Mouse (Mus musculus): Measurements from ENCODE around the gene Alkbh4. TPM values are rescaled to one million over a fixed set of nuclear protein-coding genes. Genes with fewer than 3 reads are reported as not detected.

Gene Alkbh4
- polyA plus RNA-seq (2014; fragmentation: Nextera tagmentation; extraction: Ambion mirVana): 9.5 and 9.9 TPM in 2 replicates

GRCm38 (mm10) chr5:136135571-136136291 is at the start of gene Alkbh4, which contains the start of gene Lrwd1:
Alkbh4 (plus strand) TSS chr5:136136146.
Lrwd1 (minus strand) TSS chr5:136136074.
- under 1% methylated on average over 60 of the region's 60 CpGs for WGBS
- peak; percentile 89 for ATAC-seq (ENCODE audit: insufficient number of reproducible peaks, insufficient read depth, low FRiP score, low read depth)
- Histone ChIP-seq H3K27ac (replicated peaks in 1 of 2; ENCODE audit: control insufficient read depth in 1 of 2, insufficient read depth in 1 of 2, low read depth in 2 of 2, low read length in 2 of 2) (peak within 1 kb of the TSS; percentile 33 to 64; a peak in 2 of 4 replicates), H3K27me3 (ENCODE audit: control insufficient read depth, insufficient read depth, low read length) (no peaks in the 10 kb centered on the region), H3K36me3 (ENCODE audit: control insufficient read depth, insufficient read depth, low read length) (peaks cover 49% of the 10 kb centered on the region), H3K9me3 (ENCODE audit: control insufficient read depth, low read length) (no peaks in the 10 kb centered on the region), H3K4me3 (ENCODE audit: control insufficient read depth in 1 of 2, insufficient read depth in 1 of 2, low read depth in 1 of 2, low read length in 2 of 2) (peak within 1 kb of the TSS; percentile 82 to 85), H3K4me2 (ENCODE audit: low read length) (peak within 1 kb of the TSS; percentile 78), H3K4me1 (ENCODE audit: control insufficient read depth in 2 of 2, insufficient read depth in 2 of 2, low read length in 2 of 2) (peaks cover 6 to 14% of the 10 kb centered on the region in 2 experiments), H3K9ac (ENCODE audit: low read length) (peak within 1 kb of the TSS; percentile 88)

- H3K4me1 ChIP-seq (ENCODE audit: control insufficient read depth in 2 of 2, insufficient read depth in 2 of 2, low read length in 2 of 2): peaks cover 5 to 7% of the 10 kb centered on the region in 2 experiments; a peak in 3 of 4 replicates
- WGBS: 79% methylated on average over 8 of the region's 8 CpGs
These were observed 49.7 kb upstream of the Alkbh4 start for GRCm38 (mm10) chr5:136086290-136086689.

GRCm38 (mm10) chr5:136088821-136089575 is 46.9 kb upstream of the Alkbh4 start:
- Histone ChIP-seq H3K9ac (ENCODE audit: low read length) (no peak overlapping the region), H3K27ac (replicated peaks in 1 of 2; ENCODE audit: control insufficient read depth in 1 of 2, insufficient read depth in 1 of 2, low read depth in 2 of 2, low read length in 2 of 2) (no peak overlapping the region), H3K4me2 (ENCODE audit: low read length) (no peak overlapping the region), H3K4me3 (ENCODE audit: control insufficient read depth in 1 of 2, insufficient read depth in 1 of 2, low read depth in 1 of 2, low read length in 2 of 2) (no peak overlapping the region), H3K36me3 (ENCODE audit: control insufficient read depth, insufficient read depth, low read length) (no peaks in the 10 kb centered on the region), H3K27me3 (ENCODE audit: control insufficient read depth, insufficient read depth, low read length) (peaks cover 20% of the 10 kb centered on the region), H3K4me1 (ENCODE audit: control insufficient read depth in 2 of 2, insufficient read depth in 2 of 2, low read length in 2 of 2) (peaks cover 2 to 3% of the 10 kb centered on the region in 2 experiments; a peak in 2 of 4 replicates), H3K9me3 (ENCODE audit: control insufficient read depth, low read length) (no peaks in the 10 kb centered on the region)
- no peak for ATAC-seq (ENCODE audit: insufficient number of reproducible peaks, insufficient read depth, low FRiP score, low read depth)
- WGBS: 16% methylated on average over 14 of the region's 14 CpGs

More at GRCm38 (mm10) chr5:136086290-136086689, 49.7 kb upstream of the Alkbh4 start:
- ATAC-seq (ENCODE audit: insufficient number of reproducible peaks, insufficient read depth, low FRiP score, low read depth): no peak
- Histone ChIP-seq H3K9ac (ENCODE audit: low read length) (no peak overlapping the region), H3K4me3 (ENCODE audit: control insufficient read depth in 1 of 2, insufficient read depth in 1 of 2, low read depth in 1 of 2, low read length in 2 of 2) (no peak overlapping the region), H3K27me3 (ENCODE audit: control insufficient read depth, insufficient read depth, low read length) (peaks cover 22% of the 10 kb centered on the region), H3K36me3 (ENCODE audit: control insufficient read depth, insufficient read depth, low read length) (no peaks in the 10 kb centered on the region), H3K4me2 (ENCODE audit: low read length) (no peak overlapping the region), H3K9me3 (ENCODE audit: control insufficient read depth, low read length) (no peaks in the 10 kb centered on the region), H3K27ac (replicated peaks in 1 of 2; ENCODE audit: control insufficient read depth in 1 of 2, insufficient read depth in 1 of 2, low read depth in 2 of 2, low read length in 2 of 2) (no peak overlapping the region)

GRCm38 (mm10) chr5:136091927-136092326 is 44.0 kb upstream of the Alkbh4 start:
- ATAC-seq (ENCODE audit: insufficient number of reproducible peaks, insufficient read depth, low FRiP score, low read depth): no peak
- H3K4me2 ChIP-seq (ENCODE audit: low read length): no peak overlapping the region
- no peaks in the 10 kb centered on the region for H3K9me3 ChIP-seq (ENCODE audit: control insufficient read depth, low read length)
- H3K4me3 ChIP-seq (ENCODE audit: control insufficient read depth in 1 of 2, insufficient read depth in 1 of 2, low read depth in 1 of 2, low read length in 2 of 2): no peak overlapping the region
- no peaks in the 10 kb centered on the region for H3K36me3 ChIP-seq (ENCODE audit: control insufficient read depth, insufficient read depth, low read length)
- no peak overlapping the region for H3K9ac ChIP-seq (ENCODE audit: low read length)
- no peaks in the 10 kb centered on the region; the same call in 1 of the 2 replicates for H3K27me3 ChIP-seq (ENCODE audit: control insufficient read depth, insufficient read depth, low read length)
- H3K4me1 ChIP-seq (ENCODE audit: control insufficient read depth in 2 of 2, insufficient read depth in 2 of 2, low read length in 2 of 2): no peaks in the 10 kb centered on the region
- no peak overlapping the region for H3K27ac ChIP-seq (replicated peaks in 1 of 2; ENCODE audit: control insufficient read depth in 1 of 2, insufficient read depth in 1 of 2, low read depth in 2 of 2, low read length in 2 of 2)
- 65% methylated on average over 5 of the region's 5 CpGs for WGBS

- Histone ChIP-seq H3K4me2 (ENCODE audit: low read length) (no peak overlapping the region), H3K9ac (ENCODE audit: low read length) (no peak overlapping the region), H3K36me3 (ENCODE audit: control insufficient read depth, insufficient read depth, low read length) (no peaks in the 10 kb centered on the region), H3K27me3 (ENCODE audit: control insufficient read depth, insufficient read depth, low read length) (no peaks in the 10 kb centered on the region), H3K4me3 (ENCODE audit: control insufficient read depth in 1 of 2, insufficient read depth in 1 of 2, low read depth in 1 of 2, low read length in 2 of 2) (no peak overlapping the region), H3K9me3 (ENCODE audit: control insufficient read depth, low read length) (no peaks in the 10 kb centered on the region), H3K4me1 (ENCODE audit: control insufficient read depth in 2 of 2, insufficient read depth in 2 of 2, low read length in 2 of 2) (no peaks in the 10 kb centered on the region), H3K27ac (replicated peaks in 1 of 2; ENCODE audit: control insufficient read depth in 1 of 2, insufficient read depth in 1 of 2, low read depth in 2 of 2, low read length in 2 of 2) (no peak overlapping the region)
- ATAC-seq (ENCODE audit: insufficient number of reproducible peaks, insufficient read depth, low FRiP score, low read depth): no peak
- WGBS: 55% methylated on average over 8 of the region's 8 CpGs
These were observed 41.5 kb upstream of the Alkbh4 start for GRCm38 (mm10) chr5:136094249-136095010.

GRCm38 (mm10) chr5:136095089-136095488 is 40.9 kb upstream of the Alkbh4 start:
- Histone ChIP-seq H3K4me1 (ENCODE audit: control insufficient read depth in 2 of 2, insufficient read depth in 2 of 2, low read length in 2 of 2) (no peaks in the 10 kb centered on the region), H3K4me3 (ENCODE audit: control insufficient read depth in 1 of 2, insufficient read depth in 1 of 2, low read depth in 1 of 2, low read length in 2 of 2) (no peak overlapping the region), H3K36me3 (ENCODE audit: control insufficient read depth, insufficient read depth, low read length) (no peaks in the 10 kb centered on the region), H3K9ac (ENCODE audit: low read length) (no peak overlapping the region), H3K27me3 (ENCODE audit: control insufficient read depth, insufficient read depth, low read length) (no peaks in the 10 kb centered on the region), H3K9me3 (ENCODE audit: control insufficient read depth, low read length) (no peaks in the 10 kb centered on the region), H3K27ac (replicated peaks in 1 of 2; ENCODE audit: control insufficient read depth in 1 of 2, insufficient read depth in 1 of 2, low read depth in 2 of 2, low read length in 2 of 2) (no peak overlapping the region), H3K4me2 (ENCODE audit: low read length) (no peak overlapping the region)
- no peak for ATAC-seq (ENCODE audit: insufficient number of reproducible peaks, insufficient read depth, low FRiP score, low read depth)
- WGBS: 57% methylated on average over 7 of the region's 7 CpGs

GRCm38 (mm10) chr5:136098536-136098935 is 37.4 kb upstream of the Alkbh4 start:
- WGBS: 79% methylated on average over 10 of the region's 10 CpGs
- Histone ChIP-seq H3K36me3 (ENCODE audit: control insufficient read depth, insufficient read depth, low read length) (no peaks in the 10 kb centered on the region), H3K27ac (replicated peaks in 1 of 2; ENCODE audit: control insufficient read depth in 1 of 2, insufficient read depth in 1 of 2, low read depth in 2 of 2, low read length in 2 of 2) (no peak overlapping the region), H3K27me3 (ENCODE audit: control insufficient read depth, insufficient read depth, low read length) (peaks cover 19% of the 10 kb centered on the region), H3K4me1 (ENCODE audit: control insufficient read depth in 2 of 2, insufficient read depth in 2 of 2, low read length in 2 of 2) (peaks cover 2 to 5% of the 10 kb centered on the region in 2 experiments; a peak in 2 of 4 replicates), H3K9ac (ENCODE audit: low read length) (no peak overlapping the region), H3K4me2 (ENCODE audit: low read length) (no peak overlapping the region), H3K9me3 (ENCODE audit: control insufficient read depth, low read length) (no peaks in the 10 kb centered on the region), H3K4me3 (ENCODE audit: control insufficient read depth in 1 of 2, insufficient read depth in 1 of 2, low read depth in 1 of 2, low read length in 2 of 2) (no peak overlapping the region)
- no peak for ATAC-seq (ENCODE audit: insufficient number of reproducible peaks, insufficient read depth, low FRiP score, low read depth)
